21 mouse cellular contexts compared by ENCODE assay signal in genomic region chrX:74108747-74109146, GRCm38 (mm10). TPM values are rescaled to one million over a fixed set of nuclear protein-coding genes. Genes with fewer than 3 reads are reported as not detected.
"Had no signal": no experiment of that assay in that cellular context is flagged by ENCODE, and none has a peak within 500 bp of the region (broad histone marks: within the 10 kb centered on the region; RNA-seq: fewer than 3 reads in every experiment).

No protein-coding gene starts in this region.

- H3K9ac ChIP-seq: limb, embryonic 12.5 days; liver, embryonic 13.5 days; liver, postnatal 0 days; lung, embryonic 15.5 days; midbrain, embryonic 15.5 days; neural tube, embryonic 12.5 days had no signal

- H3K4me2 ChIP-seq: limb, embryonic 12.5 days; liver, embryonic 13.5 days; lung, embryonic 15.5 days; midbrain, embryonic 11.5 days; midbrain, embryonic 15.5 days; neural tube, embryonic 12.5 days had no signal

- H3K36me3 ChIP-seq: limb, embryonic 12.5 days; liver, embryonic 13.5 days; lung, embryonic 15.5 days; midbrain, embryonic 15.5 days; neural tube, embryonic 12.5 days had no signal

- DNase-seq: kidney, postnatal 25 days; liver; liver, embryonic 13.5 days; liver, postnatal 0 days; lung, postnatal 14 days; thymus, adult 2 months; thymus, postnatal 36 days had no signal

- H3K4me1 ChIP-seq: limb, embryonic 12.5 days; liver, embryonic 13.5 days; lung, embryonic 15.5 days; midbrain, embryonic 15.5 days; neural tube, embryonic 12.5 days had no signal

- H3K4me3 ChIP-seq: limb, embryonic 12.5 days; liver, embryonic 13.5 days; lung, embryonic 15.5 days; megakaryocyte, embryonic 14.5 days; midbrain, embryonic 15.5 days; neural tube, embryonic 12.5 days had no signal

- H3K27me3 ChIP-seq: lung, embryonic 15.5 days; midbrain, embryonic 15.5 days; neural tube, embryonic 12.5 days had no signal

- ATAC-seq: liver, postnatal 0 days; midbrain, embryonic 15.5 days had no signal

- H3K27ac ChIP-seq: limb, embryonic 12.5 days; liver, embryonic 13.5 days; lung, embryonic 15.5 days; macrophage; midbrain, embryonic 15.5 days; neural tube, embryonic 12.5 days; stomach, postnatal 0 days had no signal

- H3K9me3 ChIP-seq: limb, embryonic 12.5 days; liver, embryonic 13.5 days; lung, embryonic 15.5 days; megakaryocyte, embryonic 14.5 days; midbrain, embryonic 15.5 days; neural tube, embryonic 12.5 days had no signal

RNA-seq across cellular contexts. Expression of gene Opn1mw, which starts 18.5 kb away (rescaled TPM):
- total RNA-seq: monocyte, adult 5-6 weeks; neutrophil, adult 5-6 weeks had no signal
- polyA plus RNA-seq: kidney, embryonic 16.5 days; limb, embryonic 12.5 days; liver, embryonic 13.5 days; liver, postnatal 0 days; lung, embryonic 15.5 days; macrophage; midbrain, embryonic 11.5 days; midbrain, embryonic 15.5 days; neural tube, embryonic 12.5 days; stomach, postnatal 0 days; thymus, adult 2 months had no signal

RNA-seq across cellular contexts. Expression of gene Tex28, which starts 58.9 kb away (rescaled TPM):
- total RNA-seq: layer of hippocampus, postnatal 25 days; left cerebral cortex, adult 8-10 months; left cerebral cortex, postnatal 36 days; monocyte, adult 5-6 weeks; neutrophil, adult 5-6 weeks had no signal
- polyA plus RNA-seq: kidney, embryonic 16.5 days; limb, embryonic 12.5 days; liver, embryonic 13.5 days; liver, postnatal 0 days; lung, embryonic 15.5 days; macrophage; midbrain, embryonic 11.5 days; midbrain, embryonic 15.5 days; neural tube, embryonic 12.5 days; stomach, postnatal 0 days had no signal
